Mouse (Mus musculus) gastrocnemius, postnatal 36 days (tissue): ENCODE results near the gene D430041D05Rik. TPM values are rescaled to one million over a fixed set of nuclear protein-coding genes. Genes with fewer than 3 reads are reported as not detected.

Source experiments
- DNase-seq, 2 experiments: peaks; one replicate each; pipeline ENCODE4 v3.0.0; 2022
- intact Hi-C: fragments of 180-260 bp; cut with DNase I; formaldehyde crosslinking; loops from one replicate; pipeline ENCODE4 v1.15.1; 2025
- total RNA-seq, 2 experiments: library from RNA; stranded (reverse); gene quantifications; 2 replicates each; pipeline ENCODE4 v1.2.3; 2021

Gene D430041D05Rik
- total RNA-seq, 2 experiments from 2014 or later, result 0.94 to 1.6 TPM

DNA sequence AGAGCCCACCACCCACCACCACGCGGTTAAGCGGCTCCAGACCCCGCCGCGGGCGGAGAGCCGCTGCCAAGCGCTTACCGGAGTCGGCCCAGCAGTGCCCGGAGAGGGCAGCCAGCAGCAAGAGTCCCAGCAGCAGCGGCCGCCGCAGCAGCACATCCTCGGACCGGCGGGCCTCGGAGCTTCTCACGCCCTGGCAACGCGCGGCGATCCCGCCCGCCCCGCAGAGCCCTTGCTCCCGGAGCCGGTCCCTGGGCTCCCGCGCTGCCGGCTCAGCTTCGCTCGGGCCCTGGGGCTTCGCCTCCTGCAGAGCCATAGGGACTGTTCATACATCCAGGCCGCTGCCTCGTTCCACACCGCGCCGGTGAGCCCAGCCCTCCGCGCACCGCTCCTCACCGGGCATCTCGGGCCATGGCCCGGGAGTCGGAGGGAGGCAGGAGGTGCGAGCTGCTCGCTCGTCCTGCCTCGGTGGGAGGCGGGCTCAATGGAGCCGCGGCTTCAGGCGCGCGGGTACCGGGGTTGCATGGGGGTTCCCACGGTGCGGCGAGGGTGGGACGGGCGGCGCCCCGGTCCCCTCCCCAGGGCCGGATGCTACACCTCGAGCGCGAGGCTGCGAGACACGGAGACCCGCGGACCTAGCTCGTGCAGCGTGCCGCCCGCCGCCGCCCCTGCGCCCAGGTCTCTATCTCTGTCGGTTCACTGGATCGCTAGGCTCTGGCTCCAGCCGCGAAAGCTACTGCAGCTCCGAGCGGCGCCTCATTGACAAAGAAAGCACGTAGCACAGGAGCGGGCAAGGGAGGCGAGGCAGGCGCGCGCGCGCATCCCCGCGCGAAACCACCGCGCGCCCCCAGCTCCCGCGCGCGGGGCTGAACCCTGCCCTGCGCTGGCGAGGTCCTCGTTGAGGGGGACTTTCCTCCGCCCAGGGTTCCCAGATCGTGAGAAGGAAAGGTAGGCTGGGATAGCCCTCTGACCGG is 677 bp downstream of the D430041D05Rik start:
- DNase-seq, result no peak
- intact Hi-C loops, result no loop called here

- no peak for DNase-seq
- intact Hi-C loops, result no loop called here
Observed at GRCm38 (mm10) chr2:104408351-104408750, 2.5 kb downstream of the D430041D05Rik start.

DNA sequence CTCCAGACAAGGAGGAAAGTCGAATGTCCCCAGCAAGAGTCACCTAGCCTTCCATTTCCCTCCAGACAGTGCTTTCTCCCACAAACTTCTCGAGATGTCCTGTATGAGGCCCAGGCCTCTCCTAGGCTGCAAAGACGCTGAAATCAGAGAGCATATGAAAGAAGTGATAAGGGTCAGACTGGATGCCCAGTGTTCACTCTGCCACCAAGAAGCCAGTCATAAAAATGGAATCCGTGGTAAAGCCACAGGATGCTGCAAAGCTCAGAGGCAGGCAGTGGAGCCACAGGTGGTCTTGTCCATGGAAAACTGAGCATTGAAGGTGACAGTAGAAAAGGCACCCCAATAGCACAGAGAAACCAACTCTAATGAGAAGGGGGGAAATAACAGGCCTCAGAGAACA is 2.9 kb downstream of the D430041D05Rik start:
- no peak for DNase-seq
- intact Hi-C loops, result no loop called here

GRCm38 (mm10) chr2:104404036-104404435 is 6.8 kb downstream of the D430041D05Rik start:
- DNase-seq, result no peak
- intact Hi-C loops, result no loop called here

GRCm38 (mm10) chr2:104398651-104399290 is 12.0 kb downstream of the D430041D05Rik start:
- intact Hi-C loops, result no loop called here
- DNase-seq, result no peak

DNA sequence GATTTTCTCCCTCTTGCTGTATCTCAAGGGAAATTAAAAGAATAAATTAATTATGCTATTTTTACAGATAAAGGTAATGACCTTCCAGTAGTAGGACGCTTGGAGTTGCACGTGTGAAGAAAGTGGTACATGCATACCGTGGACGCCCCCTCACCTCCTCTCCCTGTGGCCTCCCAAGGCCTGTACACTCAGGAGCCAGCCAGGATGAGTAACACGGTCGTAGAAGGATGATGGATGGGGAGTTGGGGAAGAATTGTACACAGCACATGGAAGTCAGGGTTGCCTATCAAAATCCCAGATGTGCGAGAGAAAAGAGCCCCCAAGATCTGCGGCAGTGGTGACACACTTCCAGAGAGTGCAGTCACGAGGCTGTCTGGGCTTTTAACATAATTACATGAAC is 14.9 kb downstream of the D430041D05Rik start:
- intact Hi-C loops, result no loop called here
- no peak for DNase-seq

DNA sequence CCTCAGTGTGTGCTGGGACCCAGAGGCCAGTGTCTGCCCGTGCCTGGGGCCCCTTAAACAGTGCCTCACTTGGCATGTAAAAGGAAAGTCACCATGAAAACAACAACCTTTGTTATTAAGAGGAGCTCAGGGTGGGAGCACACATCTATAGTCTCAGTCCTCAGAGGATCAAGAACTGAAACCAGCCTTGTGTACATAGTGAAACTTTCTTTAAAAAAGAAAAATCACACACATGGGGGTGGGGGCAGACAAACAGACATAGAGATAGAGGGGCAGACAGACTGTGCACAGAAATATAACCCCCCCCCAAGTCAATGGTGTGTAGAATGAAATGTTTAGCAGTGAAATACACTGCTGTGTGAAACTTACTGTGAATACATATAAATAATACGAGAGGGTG is 16.0 kb downstream of the D430041D05Rik start:
- intact Hi-C loops, result no loop called here

DNA sequence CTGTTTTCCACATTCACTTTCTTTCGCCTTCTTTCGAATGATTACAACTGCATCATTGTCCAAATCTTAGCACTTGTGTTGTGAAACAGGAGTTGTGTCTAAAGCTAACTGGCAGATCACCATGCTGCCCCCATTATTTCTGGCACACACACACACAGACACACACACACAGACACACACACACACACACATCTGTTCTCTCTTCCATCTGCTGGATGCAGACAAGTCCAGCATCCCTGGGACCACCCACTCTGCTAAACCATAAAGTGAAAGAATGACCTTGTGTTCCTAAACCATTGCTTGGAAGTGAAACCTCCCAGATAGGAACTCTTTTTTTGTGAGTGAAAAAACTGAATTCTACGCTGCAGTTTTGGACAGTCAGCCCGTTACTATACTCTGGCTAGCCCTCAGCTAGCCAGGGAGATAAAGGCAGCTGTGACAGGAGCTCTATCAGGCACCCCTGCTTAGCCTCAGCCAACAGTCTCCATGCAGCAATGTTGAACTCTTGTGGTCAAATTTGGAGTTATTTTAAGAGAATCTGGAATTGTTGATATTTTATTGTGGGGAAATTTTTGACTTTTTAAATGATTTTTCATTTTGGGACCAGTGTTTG is 18.0 kb downstream of the D430041D05Rik start:
- intact Hi-C loops, result no loop called here
- no peak for DNase-seq

More for the DNA sequence above, 16.0 kb downstream of the D430041D05Rik start:
- no peak for DNase-seq

DNA sequence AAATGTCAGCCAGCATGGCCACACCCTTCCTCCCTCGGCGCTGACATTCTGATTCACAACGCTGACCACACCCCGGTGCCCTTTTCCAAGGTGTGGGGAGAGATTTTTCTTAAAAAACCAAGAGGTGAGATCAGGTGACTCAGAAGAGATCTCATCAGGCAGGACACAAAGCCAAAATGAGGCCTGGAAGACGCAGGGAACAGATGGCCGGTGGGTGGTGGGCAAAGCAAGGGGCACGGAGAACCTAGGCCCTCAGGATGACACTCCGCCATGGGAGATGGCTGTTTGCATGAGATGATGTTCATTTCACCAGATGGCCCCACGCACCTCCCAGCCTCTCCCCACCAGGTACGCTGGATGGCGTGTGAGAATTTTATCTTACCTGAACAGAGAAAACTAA is 21.6 kb downstream of the D430041D05Rik start:
- DNase-seq, result no peak
- intact Hi-C loops, result no loop called here

DNA sequence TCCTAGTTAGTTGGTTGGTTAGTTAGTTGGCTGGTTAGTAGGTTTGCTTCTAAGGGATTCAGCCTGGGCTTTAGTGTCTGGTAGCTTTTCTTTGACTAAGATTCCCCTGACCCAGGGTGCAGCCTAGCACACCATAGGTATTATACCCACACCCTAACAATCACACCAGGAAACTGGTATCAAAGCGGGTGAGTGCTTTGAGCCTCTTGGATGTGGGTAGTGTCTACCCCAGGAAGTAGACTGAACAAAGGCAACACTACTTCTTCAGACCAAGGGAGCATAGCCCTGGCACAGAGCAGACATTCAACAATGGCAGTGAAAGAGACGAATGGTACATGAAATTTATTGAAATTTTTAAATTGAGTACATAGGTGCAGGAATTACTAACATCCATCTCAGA is 24.9 kb downstream of the D430041D05Rik start:
- intact Hi-C loops, result no loop called here
- DNase-seq, result no peak

GRCm38 (mm10) chr2:104383589-104383988 is 27.2 kb downstream of the D430041D05Rik start:
- no peak for DNase-seq
- intact Hi-C loops, result no loop called here

- no peak for DNase-seq
Observed at GRCm38 (mm10) chr2:104382813-104383212, 28.0 kb downstream of the D430041D05Rik start.

DNA sequence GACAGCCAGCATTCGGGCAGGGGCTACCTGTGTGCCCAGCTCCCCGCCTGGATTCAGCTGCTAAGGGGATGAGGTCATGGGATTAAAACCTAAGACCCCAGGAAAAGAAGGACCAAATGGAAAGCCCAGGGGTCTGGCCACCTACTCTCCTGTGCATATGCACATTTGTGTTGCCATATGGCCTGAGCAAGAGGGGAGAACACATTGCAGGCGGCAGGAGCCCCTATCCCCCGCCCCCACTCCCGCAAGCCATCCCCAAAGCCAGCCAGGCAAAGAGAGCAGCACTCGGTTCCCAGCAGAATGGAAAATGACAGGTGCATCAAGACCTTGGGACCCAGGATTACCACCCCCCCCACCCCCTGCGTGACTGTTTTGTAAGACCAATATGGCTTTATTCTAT is 31.5 kb downstream of the D430041D05Rik start:
- DNase-seq, result no peak
- intact Hi-C loops, result no loop called here

More at GRCm38 (mm10) chr2:104382813-104383212, 28.0 kb downstream of the D430041D05Rik start:
- intact Hi-C loops, result no loop called here

GRCm38 (mm10) chr2:104378791-104379190 is 32.0 kb downstream of the D430041D05Rik start:
- intact Hi-C loops, result no loop called here
- no peak for DNase-seq

DNA sequence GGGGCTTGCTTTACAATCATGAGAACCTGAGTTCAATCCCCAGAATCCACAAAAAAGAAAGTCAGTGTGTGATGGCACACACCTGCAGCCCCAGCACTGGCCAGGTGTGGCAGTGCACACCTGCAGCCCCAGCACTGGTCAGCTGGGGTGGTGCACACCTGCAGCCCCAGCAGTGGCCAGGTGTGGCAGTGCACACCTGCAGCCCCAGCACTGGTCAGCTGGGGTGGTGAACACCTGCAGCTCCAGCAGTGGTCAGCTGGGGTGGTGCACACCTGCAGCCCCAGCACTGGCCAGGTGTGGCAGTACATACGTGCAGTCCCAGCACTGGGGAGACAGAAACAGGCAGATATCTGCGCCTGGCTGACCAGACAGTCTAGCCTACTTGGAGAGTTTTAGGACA is 32.8 kb downstream of the D430041D05Rik start:
- intact Hi-C loops, result no loop called here
- DNase-seq, result no peak

GRCm38 (mm10) chr2:104372156-104372555 is 38.7 kb downstream of the D430041D05Rik start:
- intact Hi-C loops, result no loop called here
- no peak for DNase-seq

DNA sequence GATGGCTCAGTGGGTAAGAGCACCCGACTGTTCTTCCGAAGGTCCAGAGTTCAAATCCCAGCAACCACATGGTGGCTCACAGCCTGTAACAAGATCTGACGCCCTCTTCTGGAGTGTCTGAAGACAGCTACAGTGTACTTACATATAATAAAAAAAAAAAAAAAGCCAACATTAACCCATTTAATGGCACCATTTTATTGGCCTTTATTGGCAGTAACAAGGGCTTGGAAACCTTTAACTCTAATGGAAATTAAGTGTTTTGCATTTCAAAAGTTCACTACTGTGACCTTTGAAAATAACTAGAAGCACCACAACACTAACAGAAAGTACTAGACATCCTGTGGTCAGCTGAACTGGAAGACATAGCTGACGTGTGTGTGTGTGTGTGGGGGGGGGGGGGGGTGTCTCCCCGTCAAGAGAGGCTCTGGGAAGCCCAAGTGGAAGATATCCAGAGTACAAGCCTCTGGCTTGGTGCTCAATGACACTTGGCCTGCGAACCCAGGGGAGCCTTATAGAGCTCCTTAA is 39.1 kb downstream of the D430041D05Rik start:
- intact Hi-C loops, result no loop called here
- DNase-seq, result no peak

GRCm38 (mm10) chr2:104367836-104368298 is 42.9 kb downstream of the D430041D05Rik start:
- DNase-seq, result no peak
- intact Hi-C loops, result no loop called here

GRCm38 (mm10) chr2:104367291-104367690 is 43.5 kb downstream of the D430041D05Rik start:
- intact Hi-C loops, result no loop called here
- no peak for DNase-seq

DNA sequence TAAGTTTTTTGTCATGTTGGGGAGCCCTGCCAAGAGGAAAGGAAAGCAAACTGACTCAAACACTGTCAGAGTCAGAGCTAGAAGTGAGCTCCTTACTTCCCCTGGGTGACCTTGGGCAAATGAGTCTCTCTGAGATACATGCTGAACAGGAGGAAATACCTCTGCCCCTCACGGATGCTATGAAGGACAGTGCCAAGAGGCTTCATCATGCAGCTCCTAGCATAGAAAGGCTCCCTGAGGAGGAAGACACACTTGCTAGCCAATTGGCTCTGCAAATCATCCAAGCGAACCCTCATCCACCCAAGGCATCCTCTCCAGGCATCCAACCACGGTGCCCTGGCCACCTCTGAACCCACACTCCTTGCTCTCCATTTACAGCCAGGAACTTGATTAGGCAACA is 51.5 kb downstream of the D430041D05Rik start:
- intact Hi-C loops, result no loop called here
- no peak for DNase-seq

- intact Hi-C loops, result no loop called here
- DNase-seq, result no peak
Observed at GRCm38 (mm10) chr2:104358881-104359280, 51.9 kb downstream of the D430041D05Rik start.
